Mouse (Mus musculus) 3T3-L1 (cell line): Measurements from ENCODE around the gene E330021D16Rik.
"Not testable (repeated sequence)": the region's sequence is repeated elsewhere in the genome, so short reads cannot be mapped to it uniquely, and the experiment has no call there.

Experiments used
- DNase-seq: peaks from one replicate; pipeline ENCODE4 v3.0.0-alpha.2; 2015; ENCODE audit warnings: low read depth, low spot score

The E330021D16Rik gene

DNA sequence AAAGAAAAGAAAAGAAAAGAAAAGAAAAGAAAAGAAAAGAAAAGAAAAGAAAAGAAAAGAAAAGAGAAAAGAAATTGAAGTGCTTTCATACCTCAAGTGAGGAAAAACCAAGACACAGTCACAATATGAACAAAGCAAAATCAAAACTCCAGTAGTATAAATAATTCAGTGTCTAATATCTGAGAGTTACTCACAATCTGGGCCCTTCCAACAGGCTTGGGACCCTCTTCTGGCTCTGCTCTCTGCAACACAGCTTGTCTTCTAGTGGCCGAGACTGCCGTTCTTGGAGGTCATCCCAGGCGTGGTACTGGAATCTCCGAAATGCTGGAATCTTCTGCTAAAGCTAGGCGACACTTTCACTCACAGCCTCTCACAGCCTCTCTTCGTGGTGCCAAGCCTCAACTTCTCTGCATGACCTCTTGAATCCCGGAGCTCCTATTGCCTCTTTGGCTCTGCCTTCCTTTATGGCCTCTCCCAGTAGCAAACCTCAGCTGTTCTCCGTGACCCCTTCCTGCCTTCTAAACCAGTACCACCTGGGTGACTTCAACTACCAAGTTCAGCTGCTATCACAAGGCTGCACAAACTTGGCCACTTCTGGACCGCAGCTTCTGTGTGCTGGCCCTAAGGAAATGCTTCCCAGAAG, at the start of gene E330021D16Rik:
E330021D16Rik (minus strand) TSS at position 437 of the 643 bp plus-strand sequence.
- DNase-seq, result no peak

DNA sequence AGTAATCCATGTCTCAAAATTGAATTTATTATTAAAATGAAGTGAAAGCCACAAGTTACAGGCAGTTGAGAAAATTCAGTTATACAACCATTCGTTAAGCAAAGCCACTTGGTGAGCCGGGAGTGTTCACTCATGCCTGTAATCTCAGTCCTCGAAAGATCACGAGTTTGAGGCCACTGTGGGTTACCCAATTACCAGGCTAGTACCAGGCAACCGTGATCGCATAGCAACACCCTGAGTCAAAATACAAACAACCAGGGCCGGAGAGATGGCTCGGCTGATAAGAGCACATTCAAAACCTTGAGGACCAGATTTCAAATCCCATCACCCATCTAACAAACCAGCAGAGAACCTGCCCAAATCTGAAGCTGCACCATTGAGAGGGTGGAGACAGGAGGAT, 49.7 kb upstream of the E330021D16Rik start:
- DNase-seq, result no peak

DNA sequence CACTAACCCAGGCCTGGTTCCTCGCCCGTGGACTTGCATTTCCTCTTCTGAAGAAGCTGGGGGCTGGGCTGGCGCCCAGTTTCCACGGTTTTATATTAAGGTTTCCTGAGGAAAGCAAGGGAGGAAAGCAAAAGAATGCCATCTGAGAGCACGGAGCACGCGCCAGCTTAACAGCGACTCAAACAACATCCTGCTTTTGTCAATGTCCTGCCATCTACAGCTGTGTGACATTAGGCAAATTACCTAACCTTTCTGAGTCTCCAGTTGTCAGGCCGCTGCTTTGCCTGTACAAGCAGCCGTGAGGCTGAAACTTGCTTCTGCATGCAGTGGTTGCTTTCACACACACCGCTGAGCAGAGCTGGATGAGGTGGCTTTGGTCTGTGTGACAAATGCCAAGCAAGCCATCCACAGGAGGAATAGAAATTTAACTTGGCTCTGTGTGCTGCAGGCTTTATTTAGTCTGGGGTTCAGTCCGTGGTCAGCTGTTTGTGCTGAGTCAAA, 48.8 kb upstream of the E330021D16Rik start:
- no peak for DNase-seq

DNA sequence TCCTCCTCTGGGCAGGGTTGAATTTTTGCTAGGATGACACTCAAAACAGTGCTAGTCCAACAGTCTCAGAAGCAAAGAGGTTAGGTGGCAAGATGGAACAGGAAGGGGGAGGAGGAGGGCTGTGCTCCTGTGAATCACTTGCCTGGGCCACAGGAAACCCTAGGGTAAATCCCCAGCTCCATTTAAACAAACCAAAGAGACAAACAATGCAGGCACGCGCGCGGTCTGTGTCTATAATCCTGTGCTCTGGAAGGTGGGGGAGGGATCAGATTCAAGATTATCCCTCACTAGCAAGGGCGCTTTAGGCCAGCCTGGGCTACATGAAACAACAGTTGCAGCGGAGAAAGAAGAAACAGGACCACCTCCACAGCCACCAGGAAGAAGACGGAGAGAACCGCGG, 48.1 kb upstream of the E330021D16Rik start:
- DNase-seq, result no peak

- DNase-seq, result no peak
These were observed 43.8 kb upstream of the E330021D16Rik start for GRCm38 (mm10) chr6:136459156-136459555.

DNA sequence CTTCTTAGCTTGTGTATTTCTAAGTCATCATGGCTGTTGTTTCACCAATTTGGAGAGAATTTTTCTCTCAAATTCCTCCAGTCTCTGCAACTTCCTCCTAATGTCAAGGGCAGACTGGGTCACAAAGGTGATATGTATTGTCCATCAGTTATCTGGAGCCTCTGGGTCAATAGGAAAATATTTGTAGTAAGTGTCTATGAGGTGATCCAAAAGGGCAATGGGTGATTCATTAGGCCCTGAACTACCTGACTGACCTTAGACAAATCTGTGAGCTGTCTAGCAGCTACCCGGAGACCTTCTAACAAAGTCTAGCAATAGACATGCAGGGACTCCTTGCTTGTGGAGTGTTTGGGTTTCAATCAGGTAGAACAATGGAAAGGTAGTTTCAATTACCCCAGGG, 40.9 kb upstream of the E330021D16Rik start:
- no peak for DNase-seq

DNA sequence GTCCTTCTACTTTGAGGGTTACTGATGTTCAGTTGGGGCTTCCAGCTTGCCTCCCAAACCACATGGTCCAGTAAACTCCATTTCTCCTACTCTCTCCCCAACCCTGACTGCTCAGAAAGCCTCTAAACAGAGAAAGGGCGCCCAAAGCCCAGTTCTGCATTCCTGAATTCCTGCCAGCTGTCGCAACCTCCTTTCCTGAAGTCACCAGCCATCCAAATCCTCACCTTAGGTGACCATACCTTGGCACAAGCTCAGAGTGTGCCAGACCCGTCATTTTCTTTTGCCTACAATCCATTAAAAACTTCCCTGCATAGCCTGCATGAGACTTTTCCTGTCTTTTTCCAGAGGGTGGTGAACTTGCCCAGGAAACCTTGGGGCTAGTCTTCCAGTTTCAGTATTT, 40.3 kb upstream of the E330021D16Rik start:
- peak; percentile 20 for DNase-seq

GRCm38 (mm10) chr6:136452623-136453022, 37.3 kb upstream of the E330021D16Rik start:
- no peak for DNase-seq

GRCm38 (mm10) chr6:136450863-136451262, 35.5 kb upstream of the E330021D16Rik start:
- no peak for DNase-seq

DNA sequence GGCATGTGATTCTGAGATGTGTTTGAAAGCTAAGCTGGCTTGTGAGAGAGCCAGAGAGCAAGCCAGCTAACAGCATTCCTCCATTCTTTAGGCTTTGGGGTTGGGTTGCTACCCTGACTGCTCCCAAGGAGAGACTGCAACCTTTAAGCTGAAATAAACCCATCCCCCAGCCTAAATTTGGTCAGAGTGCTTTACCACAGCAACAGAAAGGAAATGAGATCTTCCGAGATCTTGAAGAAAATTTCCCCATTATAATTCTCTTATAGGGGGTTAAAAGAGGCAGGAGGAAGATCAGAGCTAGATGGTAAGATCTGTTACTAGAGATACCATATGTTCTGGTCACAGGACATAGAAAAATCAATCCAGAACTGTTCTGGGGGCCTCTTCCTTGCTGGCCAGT, 34.6 kb upstream of the E330021D16Rik start:
- no peak for DNase-seq

GRCm38 (mm10) chr6:136449270-136449692, 33.9 kb upstream of the E330021D16Rik start:
- DNase-seq, result no peak

- DNase-seq, result not testable (repeated sequence)
These were observed 23.8 kb upstream of the E330021D16Rik start for GRCm38 (mm10) chr6:136439205-136439604.

- DNase-seq, result not testable (repeated sequence)
These were observed 20.8 kb upstream of the E330021D16Rik start for GRCm38 (mm10) chr6:136436151-136436550.

- no peak for DNase-seq
These were observed 18.2 kb upstream of the E330021D16Rik start for GRCm38 (mm10) chr6:136433573-136433972.

DNA sequence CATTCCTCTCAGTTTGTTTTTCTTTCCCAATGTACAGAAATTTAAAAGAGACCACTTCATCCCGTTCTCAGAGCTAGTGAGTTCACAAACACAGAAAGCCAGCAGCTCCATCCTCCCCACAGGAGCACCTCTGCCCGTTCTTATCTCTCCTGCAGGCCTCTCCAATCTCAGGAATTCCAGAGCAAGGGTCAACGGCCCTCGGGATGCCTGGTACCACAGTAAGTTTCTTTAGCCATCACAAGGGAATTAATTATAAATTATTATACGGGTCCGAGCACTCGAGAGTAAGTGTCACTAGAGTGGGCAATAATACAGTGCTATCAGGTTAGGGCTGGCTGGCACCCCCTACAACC, 16.5 kb upstream of the E330021D16Rik start:
- no peak for DNase-seq

- no peak for DNase-seq
These were observed 16.0 kb upstream of the E330021D16Rik start for GRCm38 (mm10) chr6:136431169-136431895.

- DNase-seq, result no peak
These were observed 14.1 kb upstream of the E330021D16Rik start for GRCm38 (mm10) chr6:136429441-136429840.

GRCm38 (mm10) chr6:136428412-136428811, 13.0 kb upstream of the E330021D16Rik start:
- DNase-seq, result no peak

- no peak for DNase-seq
These were observed 11.9 kb upstream of the E330021D16Rik start for GRCm38 (mm10) chr6:136427240-136427639.

DNA sequence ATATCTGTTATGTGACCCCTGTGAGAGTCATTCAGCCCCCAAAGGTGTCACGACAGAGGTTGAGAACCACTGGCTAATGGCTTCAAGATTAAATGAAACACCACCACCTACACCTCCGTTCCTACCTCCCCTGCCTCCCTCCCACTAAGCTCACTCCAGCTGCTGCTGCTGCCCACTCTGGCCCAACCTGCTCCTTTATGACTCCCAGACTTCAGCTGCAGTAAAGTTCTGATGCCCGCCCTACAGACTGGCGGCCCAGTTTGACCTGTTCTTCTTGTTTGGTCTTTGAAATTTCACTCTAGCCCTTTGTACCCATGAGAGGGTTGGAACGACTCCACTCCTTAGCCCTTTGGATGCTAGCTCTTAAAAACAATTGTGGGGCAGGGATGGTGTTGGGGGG, 10.6 kb upstream of the E330021D16Rik start:
- DNase-seq, result no peak

- no peak for DNase-seq
These were observed 8.8 kb upstream of the E330021D16Rik start for GRCm38 (mm10) chr6:136424166-136424565.

DNA sequence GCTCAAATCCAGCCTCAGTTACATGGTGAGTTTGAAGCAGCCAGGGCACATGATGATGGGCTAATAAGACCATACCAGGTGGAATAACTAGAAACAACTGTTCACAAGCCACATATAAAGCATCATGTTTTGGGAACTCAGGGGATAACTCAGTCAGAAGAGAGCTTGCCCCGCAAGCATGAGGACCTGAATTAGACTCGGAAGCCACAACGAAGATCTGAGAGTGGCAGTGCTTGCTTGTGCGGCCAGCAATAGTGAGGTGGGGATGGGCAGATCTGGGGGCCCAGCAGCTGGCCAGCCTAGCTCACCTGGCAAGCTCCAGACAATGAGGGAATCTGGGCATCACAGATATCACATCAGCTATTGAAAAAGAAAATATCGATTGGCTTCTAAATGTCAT, 7.8 kb upstream of the E330021D16Rik start:
- no peak for DNase-seq
